Mouse (Mus musculus): Measurements from ENCODE around the gene Cenpo. TPM values are rescaled to one million over a fixed set of nuclear protein-coding genes. Genes with fewer than 3 reads are reported as not detected.

Cenpo gene
- 4.2 TPM for polyA plus RNA-seq (2014; fragmentation: Illumina TruSeq; extraction: RNeasy Lipid Tissue Mini Kit (QIAGEN cat#74804); ENCODE audit: low read depth, low replicate concordance)

DNA sequence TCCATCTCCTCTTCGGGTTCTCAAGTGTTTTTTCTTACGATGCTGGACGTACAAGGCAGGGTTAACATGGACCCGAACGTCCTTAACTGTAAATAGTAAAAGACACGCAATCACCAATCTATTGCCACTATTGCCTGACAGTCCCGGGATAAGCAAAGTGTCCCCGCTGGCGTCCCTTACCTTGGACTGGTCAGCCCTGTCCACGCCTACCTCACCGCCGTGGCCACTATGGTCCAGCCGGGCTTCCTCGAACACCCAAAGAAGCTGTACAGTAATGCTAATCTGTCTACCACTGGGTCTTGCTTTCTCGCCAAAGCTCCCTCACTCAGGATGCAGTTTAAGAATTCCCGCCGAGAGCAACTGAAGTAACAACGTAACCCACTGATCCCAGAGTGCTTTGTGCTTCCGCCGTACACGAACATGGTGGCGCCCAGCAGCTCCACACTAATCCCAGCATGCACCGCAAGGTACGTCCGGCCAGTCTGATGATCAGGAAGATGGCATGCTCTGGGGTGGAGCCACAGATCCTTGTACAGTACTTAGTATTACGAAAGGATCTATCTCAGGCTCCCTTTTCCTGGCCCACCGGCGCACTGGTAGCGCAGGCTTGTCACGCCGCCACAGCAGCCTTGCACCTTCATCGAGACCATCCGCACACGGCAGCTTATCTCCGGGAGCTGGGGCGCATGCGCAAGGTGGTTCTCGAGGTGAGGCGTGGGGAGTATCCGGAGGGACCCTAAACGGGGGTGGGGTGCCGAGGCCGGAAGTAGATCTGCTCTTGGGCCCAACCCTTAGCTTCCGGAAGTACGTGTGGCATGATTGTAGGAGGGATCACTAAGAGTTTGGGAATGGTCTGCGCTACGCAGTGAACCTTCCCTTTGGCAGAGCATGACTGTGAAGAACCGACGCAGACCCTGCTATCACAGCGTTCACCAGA is at the start of gene Cenpo, which contains the start of gene Ptrhd1:
Gene Cenpo (minus strand): TSS at position 723 of the 937 bp plus-strand sequence.
Gene Ptrhd1 (plus strand): TSS at position 456 of the 937 bp plus-strand sequence.

Other genes with a start within 250 kb of the Cenpo start
- gene Efr3b, start 195.4 kb downstream of the Cenpo start, polyA plus RNA-seq (2014; fragmentation: Illumina TruSeq; extraction: RNeasy Lipid Tissue Mini Kit (QIAGEN cat#74804); ENCODE audit: low read depth, low replicate concordance) = 9.3 TPM
- gene Dnajc27, start 151.7 kb downstream of the Cenpo start, polyA plus RNA-seq (2014; fragmentation: Illumina TruSeq; extraction: RNeasy Lipid Tissue Mini Kit (QIAGEN cat#74804); ENCODE audit: low read depth, low replicate concordance) = 10.3 TPM
- 3.8 TPM for gene Adcy3, start 101.2 kb downstream of the Cenpo start, polyA plus RNA-seq (2014; fragmentation: Illumina TruSeq; extraction: RNeasy Lipid Tissue Mini Kit (QIAGEN cat#74804); ENCODE audit: low read depth, low replicate concordance)
- gene Ptrhd1, start 267 bp downstream of the Cenpo start, polyA plus RNA-seq (2014; fragmentation: Illumina TruSeq; extraction: RNeasy Lipid Tissue Mini Kit (QIAGEN cat#74804); ENCODE audit: low read depth, low replicate concordance) = 2.8 TPM
- gene Ncoa1, start 242.9 kb upstream of the Cenpo start, polyA plus RNA-seq (2014; fragmentation: Illumina TruSeq; extraction: RNeasy Lipid Tissue Mini Kit (QIAGEN cat#74804); ENCODE audit: low read depth, low replicate concordance) = 18.3 TPM